Mouse (Mus musculus) small intestine, adult 2 months (tissue): Measurements from ENCODE around the gene Zfp651.

ENCODE experiments used
- CTCF ChIP-seq: fragments of 200-500 bp; IDR thresholded peaks from 2 replicates; pipeline ENCODE4 v1.5.1; 2012; ENCODE audit warnings: low read depth, mild to moderate bottlenecking, control low read depth, inconsistent platforms, low read length, moderate library complexity, mixed read lengths; ENCODE audit not compliant: insufficient replicate concordance, insufficient read length; ENCODE audit errors: extremely low read depth
- POLR2A ChIP-seq: fragments of 200-500 bp; IDR thresholded peaks from 2 replicates; pipeline ENCODE4 v1.6.1; 2012; ENCODE audit warnings: low read depth, mild to moderate bottlenecking, control low read depth, inconsistent platforms, low read length, moderate library complexity

DNA sequence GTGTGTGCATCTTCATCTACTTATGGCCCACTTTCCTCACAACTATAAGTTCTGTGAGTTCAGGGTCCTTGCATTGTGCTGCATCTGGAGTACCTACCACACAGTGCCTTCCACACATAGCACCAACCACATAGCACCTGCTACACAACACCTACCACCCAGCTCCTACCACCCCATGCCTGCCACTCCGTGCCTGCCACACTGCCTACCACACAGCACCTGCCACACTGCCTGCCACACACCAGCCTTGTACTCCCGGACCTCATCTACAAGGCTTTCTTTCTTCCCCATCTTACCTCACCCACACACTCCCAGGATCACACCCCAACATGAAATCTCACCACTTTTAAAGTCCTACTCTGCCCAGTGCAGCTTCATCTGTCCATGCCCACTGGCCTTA is 27.2 kb downstream of the Zfp651 start:
- no peak for TF ChIP-seq CTCF
- no peak for TF ChIP-seq POLR2A
